Mouse (Mus musculus): ENCODE measurements around the gene Ecsit. TPM values are rescaled to one million over a fixed set of nuclear protein-coding genes. Genes with fewer than 3 reads are reported as not detected.
A peak's percentile ranks its signal among the peaks of the same experiment; 100 is the strongest.
"Not testable (repeated sequence)": the region's sequence is repeated elsewhere in the genome, so short reads cannot be mapped to it uniquely, and the experiment has no call there.

The Ecsit gene
- polyA plus RNA-seq, 1 experiment from 2014 or later: 31.7 TPM

GRCm38 (mm10) chr9:22086012-22086411 lies 774 bp upstream of the Ecsit start:
- Histone ChIP-seq H3K36me3 (ENCODE audit: control insufficient read depth, insufficient read depth, low read length) (no peaks in the 10 kb centered on the region), H3K9me3 (ENCODE audit: control insufficient read depth, low read length) (no peaks in the 10 kb centered on the region), H3K4me2 (replicated peaks; ENCODE audit: low read depth) (peak overlapping the region; percentile 74), H3K27ac (replicated peaks) (peak overlapping the region; percentile 93), H3K27me3 (ENCODE audit: control insufficient read depth, insufficient read depth, low read length) (no peaks in the 10 kb centered on the region), H3K9ac (ENCODE audit: low read length) (peak overlapping the region; percentile 70), H3K4me1 (replicated peaks; ENCODE audit: control insufficient read depth, insufficient read depth) (no peaks in the 10 kb centered on the region), H3K4me3 (ENCODE audit: low read depth, low read length) (peak overlapping the region; percentile 69)
- DNase-seq (ENCODE audit: low spot score) (no peak), ATAC-seq (ENCODE audit: low FRiP score, low TSS enrichment) (peak; percentile 25; the same call in 1 of the 2 replicates)
- 43% methylated on average over 6 of the region's 6 CpGs for WGBS
- no peak for TF ChIP-seq CTCF (IDR thresholded peaks at IDR 0.05; ENCODE audit: low read depth)
- TF ChIP-seq EP300 (optimal IDR thresholded peaks at IDR 0.05): peak; percentile 35

DNA sequence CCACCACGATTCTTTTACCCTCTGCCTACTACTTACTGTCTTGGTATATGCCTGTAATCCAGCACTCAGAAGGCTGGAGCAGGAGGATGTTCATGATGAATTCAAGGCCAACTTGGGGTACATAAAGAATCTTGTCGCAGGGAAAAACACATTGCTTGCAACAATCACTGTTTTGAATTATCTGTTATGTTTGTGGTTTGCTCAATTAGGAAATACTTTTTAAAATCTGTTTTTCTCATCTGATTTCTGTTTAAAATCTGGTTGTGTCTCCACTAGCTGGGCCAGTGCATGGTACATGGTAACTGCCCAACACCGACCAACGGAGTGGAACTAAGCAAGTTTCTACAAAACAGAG lies 594 bp downstream of the Ecsit start:
- Histone ChIP-seq H3K27me3 (ENCODE audit: control insufficient read depth, insufficient read depth, low read length) (no peaks in the 10 kb centered on the region), H3K9me3 (ENCODE audit: control insufficient read depth, low read length) (no peaks in the 10 kb centered on the region), H3K4me1 (replicated peaks; ENCODE audit: control insufficient read depth, insufficient read depth) (no peaks in the 10 kb centered on the region), H3K4me3 (ENCODE audit: low read depth, low read length) (peak overlapping the region; percentile 69), H3K9ac (ENCODE audit: low read length) (peak overlapping the region; percentile 77), H3K36me3 (ENCODE audit: control insufficient read depth, insufficient read depth, low read length) (no peaks in the 10 kb centered on the region), H3K4me2 (replicated peaks; ENCODE audit: low read depth) (peak overlapping the region; percentile 74), H3K27ac (replicated peaks) (peak overlapping the region; percentile 93; the same call in 1 of the 2 replicates)
- DNase-seq (ENCODE audit: low spot score) (no peak), ATAC-seq (ENCODE audit: low FRiP score, low TSS enrichment) (no peak)
- no peak for TF ChIP-seq CTCF (IDR thresholded peaks at IDR 0.05; ENCODE audit: low read depth)
- 26% methylated on average over 4 of the region's 4 CpGs for WGBS

- no peak overlapping the region for H3K9ac ChIP-seq (ENCODE audit: low read length)
- H3K4me1 ChIP-seq (replicated peaks; ENCODE audit: control insufficient read depth, insufficient read depth): no peaks in the 10 kb centered on the region
- DNase-seq (ENCODE audit: low spot score) (no peak), ATAC-seq (ENCODE audit: low FRiP score, low TSS enrichment) (no peak)
- TF ChIP-seq CTCF (IDR thresholded peaks at IDR 0.05; ENCODE audit: low read depth) (no peak), EP300 (optimal IDR thresholded peaks at IDR 0.05) (no peak)
- no peak overlapping the region for H3K4me2 ChIP-seq (replicated peaks; ENCODE audit: low read depth)
- no peak overlapping the region for H3K27ac ChIP-seq (replicated peaks)
- H3K9me3 ChIP-seq (ENCODE audit: control insufficient read depth, low read length): no peaks in the 10 kb centered on the region
- peaks cover 6% of the 10 kb centered on the region; the same call in 1 of the 2 replicates for H3K36me3 ChIP-seq (ENCODE audit: control insufficient read depth, insufficient read depth, low read length)
- 92% methylated on average over 23 of the region's 23 CpGs for WGBS
- no peaks in the 10 kb centered on the region for H3K27me3 ChIP-seq (ENCODE audit: control insufficient read depth, insufficient read depth, low read length)
- H3K4me3 ChIP-seq (ENCODE audit: low read depth, low read length): no peak overlapping the region
Observed at GRCm38 (mm10) chr9:22076223-22076622, 9.0 kb downstream of the Ecsit start.

DNA sequence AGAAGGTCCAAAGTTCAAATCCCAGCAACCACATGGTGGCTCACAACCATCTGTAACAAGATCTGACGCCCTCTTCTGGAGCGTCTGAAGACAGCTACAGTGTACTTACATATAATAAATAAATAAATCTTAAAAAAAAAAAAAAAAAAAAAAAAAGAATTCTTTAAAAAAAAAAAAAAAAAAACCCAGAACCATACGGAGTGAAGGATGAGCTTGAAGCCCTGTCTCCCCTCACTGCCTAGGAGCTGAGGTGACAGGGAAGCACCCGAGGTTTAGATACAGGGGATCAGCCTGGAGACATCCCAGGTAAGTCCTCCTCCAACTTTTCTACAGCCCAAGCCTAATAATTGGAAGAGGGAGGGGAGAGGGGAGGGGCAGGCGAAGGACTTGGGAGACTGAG lies 9.5 kb downstream of the Ecsit start:
- H3K36me3 ChIP-seq (ENCODE audit: control insufficient read depth, insufficient read depth, low read length); H3K9ac ChIP-seq (ENCODE audit: low read length); DNase-seq (ENCODE audit: low spot score); ATAC-seq (ENCODE audit: low FRiP score, low TSS enrichment); H3K4me3 ChIP-seq (ENCODE audit: low read depth, low read length); H3K9me3 ChIP-seq (ENCODE audit: control insufficient read depth, low read length); H3K4me1 ChIP-seq (replicated peaks; ENCODE audit: control insufficient read depth, insufficient read depth); H3K27me3 ChIP-seq (ENCODE audit: control insufficient read depth, insufficient read depth, low read length); H3K27ac ChIP-seq (replicated peaks); H3K4me2 ChIP-seq (replicated peaks; ENCODE audit: low read depth): not testable (repeated sequence)
- 76% methylated on average over 5 of the region's 5 CpGs for WGBS

DNA sequence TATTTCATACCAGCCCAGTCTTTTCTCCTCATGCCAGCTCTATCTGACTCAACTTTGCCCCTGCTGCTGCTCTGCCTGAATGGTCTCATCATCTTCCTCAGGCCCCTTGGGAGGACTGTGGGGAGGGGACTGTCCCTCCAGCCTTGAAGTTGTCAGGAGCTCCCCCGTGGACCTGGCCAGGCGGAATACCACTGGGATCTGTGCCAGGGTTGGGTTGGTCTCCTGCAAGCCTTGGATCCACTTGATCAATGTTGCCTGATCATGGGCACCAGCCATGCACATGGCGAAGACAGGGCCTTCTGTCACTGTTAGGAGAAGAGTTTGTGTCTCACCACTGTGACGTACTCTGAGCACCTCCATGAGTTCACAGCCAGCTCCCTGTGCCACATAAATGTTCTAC lies 13.0 kb downstream of the Ecsit start:
- no peak for ATAC-seq (ENCODE audit: low FRiP score, low TSS enrichment)
- WGBS: 94% methylated on average over 4 of the region's 4 CpGs

DNA sequence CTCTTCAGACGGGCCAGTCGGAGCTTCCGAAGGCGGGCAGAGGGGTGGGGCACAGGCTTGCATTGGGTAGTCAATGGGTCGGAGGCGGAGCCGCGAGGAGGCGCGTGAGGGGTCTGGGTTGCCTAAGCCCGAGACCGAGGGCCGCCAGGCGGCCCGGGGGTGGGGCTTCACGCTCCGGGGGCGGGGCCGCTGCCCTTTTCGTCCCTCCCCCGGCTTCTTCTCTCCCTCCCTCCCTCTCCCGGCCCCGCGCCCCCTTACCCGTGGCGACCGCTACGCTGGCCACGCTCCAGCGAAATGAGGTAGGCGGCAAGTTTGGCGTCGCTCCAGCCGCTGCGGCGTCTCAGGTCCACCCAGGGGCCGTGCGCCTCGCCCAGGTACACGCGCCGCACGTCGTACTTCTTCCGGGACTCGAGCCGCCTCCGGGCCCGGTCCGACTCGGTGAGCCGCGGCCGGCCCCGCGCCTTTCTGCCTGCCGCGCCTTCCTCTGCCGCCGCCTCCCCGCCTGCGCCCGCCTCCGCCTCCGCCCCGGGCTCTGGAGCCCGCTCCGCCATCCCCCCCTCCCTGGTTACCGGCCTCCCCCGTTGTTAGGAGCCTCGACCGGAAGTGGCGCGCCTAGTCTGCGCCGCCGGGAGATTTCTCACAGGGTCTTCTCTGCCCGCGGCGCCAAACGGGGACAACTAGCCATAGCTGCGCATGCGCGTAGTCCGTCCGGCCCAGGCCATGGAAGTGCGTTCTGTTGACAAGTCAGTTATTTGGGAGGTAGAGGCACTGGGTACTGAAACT lies 14.3 kb downstream of the Ecsit start, which contains the start of the genes Gm49318 and Zfp653:
Gene Gm49318, minus strand, starts transcription at position 469 of the 783 bp plus-strand sequence.
Gene Zfp653, minus strand, starts transcription at position 586 of the 783 bp plus-strand sequence.
- H3K4me1 ChIP-seq (replicated peaks; ENCODE audit: control insufficient read depth, insufficient read depth): no peaks in the 10 kb centered on the region
- under 1% methylated on average over 57 of the region's 87 CpGs for WGBS
- H3K4me3 ChIP-seq (ENCODE audit: low read depth, low read length): peak within 1 kb of the TSS; percentile 86
- H3K9ac ChIP-seq (ENCODE audit: low read length): peak within 1 kb of the TSS; percentile 94
- ATAC-seq (ENCODE audit: low FRiP score, low TSS enrichment): peak; percentile 98
- peak within 1 kb of the TSS; percentile 99 for H3K27ac ChIP-seq (replicated peaks)
- peak; percentile 99 for DNase-seq (ENCODE audit: low spot score)
- peak within 1 kb of the TSS; percentile 58 for H3K4me2 ChIP-seq (replicated peaks; ENCODE audit: low read depth)
- H3K27me3 ChIP-seq (ENCODE audit: control insufficient read depth, insufficient read depth, low read length): no peaks in the 10 kb centered on the region
- TF ChIP-seq EP300 (optimal IDR thresholded peaks at IDR 0.05) (no peak), CTCF (IDR thresholded peaks at IDR 0.05; ENCODE audit: low read depth) (peak; percentile 59)
- H3K9me3 ChIP-seq (ENCODE audit: control insufficient read depth, low read length): no peaks in the 10 kb centered on the region
- peaks cover 9% of the 10 kb centered on the region for H3K36me3 ChIP-seq (ENCODE audit: control insufficient read depth, insufficient read depth, low read length)

More for the DNA sequence above, 13.0 kb downstream of the Ecsit start:
- H3K9ac ChIP-seq (ENCODE audit: low read length): no peak overlapping the region
- peaks cover 3% of the 10 kb centered on the region; the same call in 1 of the 2 replicates for H3K36me3 ChIP-seq (ENCODE audit: control insufficient read depth, insufficient read depth, low read length)
- TF ChIP-seq CTCF (IDR thresholded peaks at IDR 0.05; ENCODE audit: low read depth): no peak
- TF ChIP-seq EP300 (optimal IDR thresholded peaks at IDR 0.05): no peak
- H3K9me3 ChIP-seq (ENCODE audit: control insufficient read depth, low read length): no peaks in the 10 kb centered on the region
- H3K4me2 ChIP-seq (replicated peaks; ENCODE audit: low read depth): no peak overlapping the region
- H3K27ac ChIP-seq (replicated peaks): no peak overlapping the region
- no peaks in the 10 kb centered on the region for H3K27me3 ChIP-seq (ENCODE audit: control insufficient read depth, insufficient read depth, low read length)
- no peak overlapping the region for H3K4me3 ChIP-seq (ENCODE audit: low read depth, low read length)
- no peak for DNase-seq (ENCODE audit: low spot score)
- H3K4me1 ChIP-seq (replicated peaks; ENCODE audit: control insufficient read depth, insufficient read depth): no peaks in the 10 kb centered on the region
